Mouse (Mus musculus): ENCODE data around the gene Senp5. TPM values are rescaled to one million over a fixed set of nuclear protein-coding genes. Genes with fewer than 3 reads are reported as not detected.
A peak's percentile ranks its signal among the peaks of the same experiment; 100 is the strongest.
"Not testable (repeated sequence)": the region's sequence is repeated elsewhere in the genome, so short reads cannot be mapped to it uniquely, and the experiment has no call there.

Gene Senp5
- total RNA-seq (2015) (20.2 and 22.9 TPM in 2 replicates), total RNA-seq (2017) (20.3 and 21.0 TPM in 2 replicates)

DNA sequence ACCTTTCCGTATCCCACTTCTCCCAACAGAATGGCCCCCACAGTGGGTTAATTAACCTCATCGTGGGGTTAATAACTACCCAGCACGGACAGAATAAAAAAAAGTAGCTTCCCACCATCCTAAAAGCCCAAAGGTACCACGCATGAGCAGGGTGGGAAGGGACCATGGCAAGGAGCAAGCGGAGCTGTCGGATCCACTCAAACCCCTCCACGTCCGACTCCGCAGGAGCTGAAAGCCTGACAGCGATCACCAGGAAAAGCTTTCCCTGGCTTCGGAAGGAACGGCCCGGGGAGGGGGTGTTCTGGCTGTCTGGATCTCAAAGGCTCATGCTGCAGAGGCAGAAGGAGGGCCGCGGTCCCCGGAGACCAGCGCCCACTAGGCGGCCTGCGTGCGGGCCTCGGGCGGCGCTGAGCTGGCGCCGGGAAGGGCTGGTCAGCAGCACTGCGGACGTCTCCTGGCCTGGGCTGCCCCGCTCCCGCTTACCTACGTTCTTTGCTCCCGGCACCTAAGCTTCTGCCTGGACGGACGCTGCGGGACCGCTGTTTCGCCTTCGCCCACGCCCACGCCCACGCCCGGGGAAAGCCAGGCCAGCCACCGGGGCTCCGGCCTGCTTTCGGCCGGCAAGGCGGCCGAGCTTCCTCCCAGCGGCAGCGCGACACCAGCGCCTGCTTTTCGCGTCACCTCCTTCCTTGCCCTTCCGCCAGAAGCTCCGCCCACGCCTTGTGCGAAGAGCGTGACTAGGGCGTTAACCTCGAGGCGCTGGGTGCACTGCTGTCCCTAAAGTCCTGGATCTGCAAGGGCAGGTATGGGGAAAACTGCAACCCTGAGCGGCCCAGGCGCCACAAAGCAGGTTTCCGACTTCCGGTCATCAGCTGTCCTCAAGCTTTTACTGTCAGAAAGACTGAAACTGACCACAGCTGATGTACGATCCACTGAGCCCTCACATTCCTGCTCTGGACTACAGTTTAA is at the start of gene Senp5:
Gene Senp5 (minus strand): TSS at position 779 of the 969 bp plus-strand sequence.
- peak; percentile 100 for ATAC-seq (replicated peaks; ENCODE audit: poor library complexity)

GRCm38 (mm10) chr16:32042367-32042766 is 39.3 kb upstream of the Senp5 start:
- ATAC-seq (replicated peaks; ENCODE audit: poor library complexity), result no peak

- ATAC-seq (replicated peaks; ENCODE audit: poor library complexity), result no peak
These were observed 16.6 kb upstream of the Senp5 start for GRCm38 (mm10) chr16:32019678-32020077.

DNA sequence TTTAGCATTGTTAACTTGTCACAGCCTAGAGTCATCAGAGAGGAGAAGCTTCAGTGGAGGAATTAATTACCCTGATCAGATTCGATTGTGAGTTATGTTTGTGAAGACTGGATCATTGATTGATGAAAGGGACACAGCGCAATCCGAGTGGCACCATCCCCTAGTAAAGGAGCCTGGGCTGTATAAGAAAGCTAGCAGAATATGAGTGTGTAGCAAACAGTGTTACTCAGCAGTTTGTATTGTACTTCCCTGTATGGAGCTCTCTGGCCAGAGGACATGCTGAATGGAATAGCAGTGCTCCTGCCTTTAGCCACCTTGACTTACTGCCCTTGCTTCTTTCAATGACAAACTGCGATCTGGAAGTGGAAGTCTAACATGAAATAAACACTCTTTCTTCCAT is 7.2 kb upstream of the Senp5 start:
- ATAC-seq (replicated peaks; ENCODE audit: poor library complexity), result no peak

- ATAC-seq (replicated peaks; ENCODE audit: poor library complexity), result peak; percentile 54
These were observed 6.8 kb upstream of the Senp5 start for GRCm38 (mm10) chr16:32009913-32010312.

DNA sequence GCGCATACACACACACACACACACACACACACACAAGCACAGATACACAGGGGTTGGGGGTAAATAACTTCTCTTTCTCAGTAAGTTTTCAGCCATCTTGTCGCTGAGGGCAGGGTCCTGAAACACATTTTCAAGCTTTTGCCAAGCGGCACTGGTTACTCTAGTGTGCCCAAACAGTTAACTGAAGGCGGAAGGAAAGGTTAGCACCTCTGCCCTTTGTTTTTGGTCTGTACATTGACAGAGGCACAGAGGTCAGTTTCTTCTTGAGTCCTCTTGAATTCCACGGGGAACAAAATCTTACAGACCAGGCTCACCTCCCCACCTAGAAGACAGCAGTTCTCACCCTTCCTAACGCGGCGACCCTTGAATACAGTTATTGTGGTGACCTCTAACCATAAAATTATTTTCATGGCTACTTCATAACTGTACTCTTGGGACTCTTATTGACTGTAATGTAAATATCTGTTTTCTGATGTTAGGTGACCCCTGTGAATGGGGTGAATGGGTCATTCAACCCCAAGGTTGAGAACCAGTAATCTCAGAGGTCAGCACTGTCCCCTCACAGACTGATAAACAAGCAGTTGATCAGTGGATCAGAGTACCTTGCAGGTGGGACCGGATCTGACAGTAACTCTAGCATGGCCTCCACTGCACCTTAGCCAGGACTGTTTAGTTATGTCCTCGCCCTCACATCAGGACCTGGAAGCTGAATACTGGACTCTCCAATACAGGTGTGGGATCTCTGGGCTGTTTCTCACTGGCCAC is 5.6 kb upstream of the Senp5 start:
- no peak for ATAC-seq (replicated peaks; ENCODE audit: poor library complexity)

DNA sequence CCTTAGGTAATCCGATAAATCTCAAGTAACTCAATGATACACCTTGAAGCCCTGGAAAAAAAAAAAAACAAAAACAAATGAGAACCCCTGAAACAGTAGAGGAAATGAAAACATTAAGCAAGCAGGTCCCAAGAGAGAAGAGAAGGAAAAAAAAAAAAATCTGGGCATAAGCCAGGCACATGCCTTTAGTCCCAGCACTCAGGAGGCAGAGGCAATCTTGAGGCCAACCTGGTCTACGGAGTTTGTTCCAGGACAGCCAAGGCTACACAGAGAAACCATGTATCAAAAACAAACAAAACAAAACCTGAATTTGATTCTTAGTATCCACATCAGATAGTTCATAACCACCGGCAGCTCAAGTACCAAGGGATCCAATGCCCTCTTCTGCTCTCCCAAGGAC is 1.6 kb upstream of the Senp5 start:
- no peak for ATAC-seq (replicated peaks; ENCODE audit: poor library complexity)

DNA sequence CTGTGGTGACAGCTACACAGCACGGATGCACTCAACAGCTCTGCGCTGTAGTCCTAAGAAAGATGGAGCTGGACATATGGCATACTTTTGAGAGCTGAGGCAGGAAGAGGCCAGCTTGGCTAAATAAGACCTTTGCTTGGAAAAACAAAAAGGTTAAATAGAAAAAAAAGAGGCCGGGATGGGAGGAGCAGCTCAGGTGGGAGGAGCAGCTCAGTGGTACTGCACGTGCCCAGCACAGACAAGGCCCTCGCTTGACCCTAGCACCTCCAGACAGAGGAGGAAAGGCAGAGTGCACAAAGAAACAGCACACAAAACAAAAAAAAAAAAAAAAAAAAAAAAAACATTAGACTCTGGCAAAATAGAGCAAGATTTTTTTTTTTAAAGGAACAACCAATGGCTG is 6.7 kb downstream of the Senp5 start:
- no peak for ATAC-seq (replicated peaks; ENCODE audit: poor library complexity)

- ATAC-seq (replicated peaks; ENCODE audit: poor library complexity), result no peak
These were observed 9.1 kb downstream of the Senp5 start for GRCm38 (mm10) chr16:31993946-31994345.

- ATAC-seq (replicated peaks; ENCODE audit: poor library complexity), result no peak
These were observed 9.9 kb downstream of the Senp5 start for GRCm38 (mm10) chr16:31993195-31993594.

GRCm38 (mm10) chr16:31992039-31992438 is 11.0 kb downstream of the Senp5 start:
- ATAC-seq (replicated peaks; ENCODE audit: poor library complexity), result no peak

DNA sequence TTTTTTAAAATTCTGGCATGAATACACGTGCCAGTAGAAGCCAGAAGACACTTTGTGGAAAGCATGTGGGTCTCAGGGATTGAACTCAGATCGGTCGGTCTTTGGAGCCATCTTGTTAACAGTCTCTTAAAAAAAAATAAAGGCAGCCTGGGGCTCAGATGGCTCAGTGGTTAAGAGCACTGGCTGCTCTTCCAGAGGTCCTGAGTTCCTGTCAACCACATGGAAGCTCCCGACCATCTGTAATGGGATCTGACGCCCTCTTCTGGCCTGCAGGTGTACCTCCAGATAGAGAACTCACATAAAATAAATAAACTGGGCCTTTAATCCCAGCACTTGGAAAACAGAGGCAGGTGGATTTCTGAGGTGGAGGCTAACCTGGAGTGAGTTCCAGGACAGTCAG is 22.1 kb downstream of the Senp5 start:
- ATAC-seq (replicated peaks; ENCODE audit: poor library complexity), result no peak

GRCm38 (mm10) chr16:31979501-31979900 is 23.6 kb downstream of the Senp5 start:
- no peak for ATAC-seq (replicated peaks; ENCODE audit: poor library complexity)

DNA sequence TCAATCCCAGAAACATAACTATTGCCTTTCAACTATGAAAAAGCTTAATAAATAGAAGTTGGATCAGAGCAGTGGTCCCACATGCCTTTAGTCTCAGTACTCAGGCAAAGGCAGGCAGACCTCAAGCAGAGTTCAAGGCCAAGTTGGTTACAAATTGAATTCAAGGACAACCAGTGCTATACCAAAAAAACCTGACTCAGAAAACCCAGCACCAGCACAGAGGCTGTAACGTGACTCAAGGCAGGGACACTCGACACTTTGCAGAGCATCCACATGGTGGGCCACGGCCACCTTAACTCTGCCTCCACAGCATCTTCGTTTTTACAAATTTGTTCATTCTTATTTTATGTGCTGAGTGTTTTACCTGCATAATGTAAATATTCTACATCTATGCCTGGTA is 27.8 kb downstream of the Senp5 start:
- ATAC-seq (replicated peaks; ENCODE audit: poor library complexity), result no peak

DNA sequence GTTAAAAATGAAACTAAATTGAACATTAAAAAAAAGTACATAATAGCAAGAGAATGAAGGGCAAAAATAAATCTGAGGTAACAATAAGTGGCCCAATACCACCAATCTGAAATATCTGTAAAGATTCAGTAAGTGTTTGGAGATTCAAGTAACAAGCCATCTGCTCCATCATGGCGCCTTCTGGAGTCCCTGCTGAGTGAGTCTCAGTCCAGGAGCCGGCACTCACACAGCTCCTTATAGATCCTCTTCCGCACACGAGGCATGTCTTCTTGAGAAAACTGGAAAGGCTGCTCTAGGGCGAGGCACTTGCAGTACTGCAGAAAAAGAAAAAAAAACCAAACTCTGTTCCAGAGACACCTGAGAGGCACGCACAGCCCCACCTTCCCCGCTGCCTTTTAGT is 39.9 kb downstream of the Senp5 start:
- no peak for ATAC-seq (replicated peaks; ENCODE audit: poor library complexity)

DNA sequence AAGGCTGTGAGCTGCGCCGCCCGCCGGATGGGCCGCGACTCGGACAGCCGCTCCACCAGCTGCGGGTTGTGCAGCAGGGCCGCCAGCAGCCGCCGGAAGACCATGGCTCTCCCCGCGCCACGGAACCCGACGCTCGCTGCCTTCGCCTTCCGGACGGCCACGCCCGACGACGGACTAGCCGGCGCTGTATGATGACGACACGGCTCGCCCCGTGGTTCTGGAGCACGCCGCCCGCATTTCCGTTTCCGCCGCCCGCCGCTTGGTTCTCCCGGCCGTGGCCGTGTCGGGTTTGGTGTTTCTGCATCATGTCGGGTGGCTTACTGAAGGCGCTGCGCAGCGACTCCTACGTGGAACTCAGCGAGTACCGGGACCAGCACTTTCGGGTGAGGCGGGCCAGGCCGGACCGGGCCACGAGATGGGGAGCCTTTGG is 54.7 kb downstream of the Senp5 start, which contains the start of the genes 0610012G03Rik and Ncbp2:
Gene 0610012G03Rik (minus strand): TSS at position 150 of the 430 bp plus-strand sequence.
Gene Ncbp2 (plus strand): TSS at position 169 of the 430 bp plus-strand sequence.
- peak; percentile 91 for ATAC-seq (replicated peaks; ENCODE audit: poor library complexity)

DNA sequence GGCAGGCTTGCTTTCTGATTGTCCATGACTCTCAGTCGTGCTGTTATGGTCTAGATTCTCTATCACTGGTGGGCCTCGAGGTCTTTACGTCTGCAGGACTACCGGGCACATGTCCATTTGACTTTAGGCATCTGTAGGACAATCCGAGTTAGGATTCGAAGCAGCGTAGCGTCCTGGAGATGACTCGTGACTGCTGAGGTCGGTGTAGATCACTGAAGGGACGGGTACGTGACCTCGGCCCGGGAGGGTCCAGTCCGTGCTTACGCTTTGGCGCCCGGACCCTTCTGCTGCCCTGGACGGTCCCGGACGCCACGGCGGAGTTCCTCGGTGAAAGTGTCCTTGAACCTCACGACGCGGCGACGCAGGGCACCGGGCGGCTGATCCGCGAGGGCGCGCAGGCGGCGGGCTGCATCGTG is 55.2 kb downstream of the Senp5 start:
- peak; percentile 2; the same call in 1 of the 2 replicates for ATAC-seq (replicated peaks; ENCODE audit: poor library complexity)

DNA sequence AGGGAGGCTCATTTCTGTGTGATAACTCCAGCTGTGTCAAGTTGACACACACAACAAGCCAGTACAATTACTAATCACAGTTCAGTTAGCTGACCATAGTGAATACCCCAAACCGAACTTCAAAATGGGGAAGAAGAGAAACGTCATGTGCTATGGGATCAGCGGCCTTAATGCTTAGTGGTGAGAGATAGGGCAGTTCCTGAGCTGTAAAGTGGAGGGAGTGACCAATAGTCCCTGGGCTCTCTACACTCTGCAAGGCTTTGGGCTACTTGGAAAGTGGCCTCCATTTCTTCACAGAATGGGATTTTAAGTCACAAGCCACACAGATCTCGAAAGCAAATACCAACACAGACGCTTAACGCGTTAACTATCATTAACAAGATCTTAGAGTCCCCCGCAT is 55.8 kb downstream of the Senp5 start:
- ATAC-seq (replicated peaks; ENCODE audit: poor library complexity), result peak; percentile 19; the same call in 1 of the 2 replicates

- ATAC-seq (replicated peaks; ENCODE audit: poor library complexity), result not testable (repeated sequence)
These were observed 57.1 kb downstream of the Senp5 start for GRCm38 (mm10) chr16:31945986-31946385.

DNA sequence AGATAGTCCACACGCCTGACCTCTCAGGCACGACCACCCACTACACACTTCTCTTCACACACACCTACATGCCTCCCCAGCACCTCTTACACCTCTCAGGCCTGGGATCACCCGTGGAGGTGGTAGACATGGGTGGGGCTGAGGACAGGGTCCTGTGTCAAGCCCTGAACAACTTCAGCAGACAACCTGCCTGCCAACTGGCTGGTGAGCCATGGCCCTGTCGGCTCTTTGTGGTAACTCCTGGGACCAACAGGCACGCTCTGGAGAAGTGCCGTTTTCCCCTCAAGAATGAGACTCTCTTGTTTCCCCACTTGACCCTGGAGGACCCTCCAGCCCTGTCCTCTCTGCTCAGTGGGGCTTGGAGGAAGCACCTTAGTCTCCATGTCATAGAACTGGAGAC is 57.7 kb downstream of the Senp5 start:
- ATAC-seq (replicated peaks; ENCODE audit: poor library complexity), result no peak

DNA sequence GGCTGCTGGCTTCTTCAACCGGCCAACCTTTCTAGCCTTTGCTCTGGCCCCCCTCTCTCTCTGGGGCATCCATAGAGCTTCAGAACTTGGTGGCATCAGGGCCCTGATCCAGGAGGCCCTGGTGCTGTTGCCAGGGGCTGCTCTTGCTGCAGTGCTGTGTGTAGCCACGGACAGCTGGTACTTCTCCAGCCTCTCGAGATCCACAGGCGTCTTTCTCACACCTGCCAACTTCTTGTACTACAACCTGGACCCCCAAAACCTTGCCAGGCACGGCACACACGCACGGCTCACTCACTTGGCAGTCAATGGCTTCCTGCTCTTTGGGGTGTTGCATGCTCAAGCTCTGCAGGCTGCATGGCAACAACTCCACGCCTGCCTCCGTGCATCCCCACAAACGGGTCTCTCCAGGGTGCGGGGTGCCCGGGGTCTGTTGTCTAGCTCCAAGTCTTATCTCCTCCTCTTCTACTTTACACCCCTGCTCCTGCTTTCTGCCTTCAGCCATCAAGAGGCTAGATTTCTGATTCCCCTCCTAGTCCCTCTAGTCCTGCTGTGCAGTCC is 58.3 kb downstream of the Senp5 start:
- no peak for ATAC-seq (replicated peaks; ENCODE audit: poor library complexity)

Data from megakaryocyte progenitor cell, adult 5-6 weeks (primary cell).